Mouse (Mus musculus) mesoderm, embryonic 11.5 days (tissue): ENCODE measurements around the gene Gm12216.
"Not testable (repeated sequence)": the region's sequence is repeated elsewhere in the genome, so short reads cannot be mapped to it uniquely, and the experiment has no call there.

Source experiments
- DNase-seq: peaks from one replicate; pipeline ENCODE4 v3.0.0-alpha.2; 2012; ENCODE audit warnings: low read depth, low spot score

The Gm12216 gene

GRCm38 (mm10) chr11:53770125-53770791 is 88.8 kb downstream of the Gm12216 start:
- DNase-seq, result peak; percentile 66

DNA sequence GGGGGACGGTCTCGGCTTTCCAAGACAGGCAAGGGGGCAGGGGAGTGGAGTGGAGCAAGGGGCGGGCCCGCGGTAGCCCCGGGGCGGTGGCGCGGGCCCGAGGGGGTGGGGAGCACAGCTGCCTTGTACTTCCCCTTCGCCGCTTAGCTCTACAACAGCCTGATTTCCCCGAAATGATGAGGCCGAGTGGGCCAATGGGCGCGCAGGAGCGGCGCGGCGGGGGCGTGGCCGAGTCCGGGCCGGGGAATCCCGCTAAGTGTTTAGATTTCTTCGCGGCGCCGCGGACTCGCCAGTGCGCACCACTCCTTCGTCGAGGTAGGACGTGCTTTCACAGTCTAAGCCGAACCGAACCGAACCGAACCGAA is 89.3 kb downstream of the Gm12216 start, which contains the start of gene Irf1:
Gene Irf1 (plus strand): TSS at position 255 of the 365 bp plus-strand sequence.
- peak; percentile 89 for DNase-seq

DNA sequence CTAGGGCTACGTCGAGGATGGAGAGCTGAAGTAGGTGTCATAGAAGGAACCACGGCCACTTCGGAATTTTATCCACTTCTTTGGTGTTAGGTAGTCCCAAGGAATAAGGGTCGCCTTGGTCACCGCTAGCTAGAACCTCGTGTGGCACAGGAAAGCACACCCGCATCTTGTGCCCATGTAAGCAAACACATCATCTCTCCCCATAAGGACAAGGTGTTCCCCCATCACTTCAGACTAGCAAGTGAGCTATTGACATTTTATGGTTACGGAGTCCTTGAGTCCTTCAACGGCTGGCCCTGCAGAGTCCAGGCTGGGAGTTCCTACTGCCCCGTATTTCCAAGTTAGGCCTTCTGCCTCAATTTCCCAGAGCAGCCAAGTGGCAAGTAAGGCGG is 89.9 kb downstream of the Gm12216 start:
- DNase-seq, result no peak

GRCm38 (mm10) chr11:53768422-53769184 is 90.5 kb downstream of the Gm12216 start:
- DNase-seq, result no peak

DNA sequence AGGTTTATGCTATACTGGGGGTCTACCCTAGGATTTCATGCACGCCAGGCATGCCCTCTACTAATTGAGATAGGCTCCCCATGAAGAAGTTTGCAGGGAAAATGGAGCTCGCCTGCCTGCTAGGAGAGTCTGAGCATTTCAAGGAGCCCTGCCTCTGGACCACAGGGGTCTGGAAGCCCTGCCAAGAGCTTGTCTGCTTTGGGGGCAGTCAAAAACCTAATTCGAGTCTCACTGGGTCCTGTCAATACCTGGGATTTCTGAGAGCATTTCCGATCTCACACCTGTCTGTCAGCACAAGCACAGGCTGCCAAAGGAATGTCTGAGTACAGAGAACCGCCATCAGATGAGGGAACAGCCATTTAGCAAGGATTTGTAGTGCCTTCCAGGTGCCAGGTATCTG is 94.5 kb downstream of the Gm12216 start:
- DNase-seq, result no peak

DNA sequence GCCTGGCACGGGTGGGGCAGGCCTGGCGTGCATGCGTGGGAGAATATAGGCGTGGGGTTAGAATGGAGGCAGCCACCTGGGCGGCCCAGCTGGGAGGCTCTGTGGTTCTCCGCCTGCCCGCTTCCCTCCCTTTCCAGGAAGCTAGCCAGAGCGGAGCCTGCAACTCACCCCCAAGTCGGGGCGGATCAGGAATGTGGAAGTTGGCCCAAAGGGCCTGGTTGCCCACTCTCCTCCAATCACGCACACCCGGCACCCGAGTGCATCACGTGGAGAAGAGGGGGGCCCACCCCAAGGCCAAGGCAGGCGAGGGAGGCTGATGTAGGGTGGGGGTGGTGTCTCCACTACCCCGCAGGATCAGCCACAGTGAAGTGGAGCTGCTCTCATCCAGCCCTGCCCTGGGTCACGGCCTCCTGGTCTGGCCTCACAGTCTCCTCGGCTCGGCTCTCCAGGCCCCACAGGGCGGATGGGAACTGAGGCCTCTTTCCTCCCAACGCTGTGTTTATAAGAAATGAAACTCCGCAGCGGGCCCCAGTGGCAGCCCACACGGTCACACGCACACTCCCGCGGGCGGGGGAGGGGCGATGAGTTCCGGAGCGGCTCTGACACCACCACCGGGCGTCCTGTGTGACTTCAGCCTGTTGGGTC is 95.4 kb downstream of the Gm12216 start:
- DNase-seq, result peak; percentile 71

- DNase-seq, result no peak
Observed at GRCm38 (mm10) chr11:53762827-53763495, 96.1 kb downstream of the Gm12216 start.

DNA sequence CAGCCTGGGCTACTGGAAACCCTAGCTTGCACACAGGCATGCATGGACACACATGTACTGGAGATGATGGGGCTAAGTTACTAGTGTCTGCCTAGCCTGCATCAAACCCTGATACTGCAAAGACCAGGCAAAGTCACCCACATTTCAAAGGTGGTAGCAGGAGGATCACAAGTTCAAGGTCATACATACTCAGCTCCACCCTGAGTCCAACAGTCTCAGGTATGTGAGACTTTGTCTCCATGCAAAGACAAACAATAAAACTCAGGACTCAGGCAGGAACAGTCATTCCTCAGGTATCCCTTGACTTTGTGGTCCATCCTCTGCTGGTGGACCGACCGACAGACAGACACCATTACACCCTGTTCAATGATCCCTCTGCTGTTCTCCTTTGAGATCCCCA is 96.6 kb downstream of the Gm12216 start:
- no peak for DNase-seq

- no peak for DNase-seq
Observed at GRCm38 (mm10) chr11:53761822-53762221, 97.2 kb downstream of the Gm12216 start.

GRCm38 (mm10) chr11:53761284-53761683 is 97.8 kb downstream of the Gm12216 start:
- DNase-seq, result no peak

DNA sequence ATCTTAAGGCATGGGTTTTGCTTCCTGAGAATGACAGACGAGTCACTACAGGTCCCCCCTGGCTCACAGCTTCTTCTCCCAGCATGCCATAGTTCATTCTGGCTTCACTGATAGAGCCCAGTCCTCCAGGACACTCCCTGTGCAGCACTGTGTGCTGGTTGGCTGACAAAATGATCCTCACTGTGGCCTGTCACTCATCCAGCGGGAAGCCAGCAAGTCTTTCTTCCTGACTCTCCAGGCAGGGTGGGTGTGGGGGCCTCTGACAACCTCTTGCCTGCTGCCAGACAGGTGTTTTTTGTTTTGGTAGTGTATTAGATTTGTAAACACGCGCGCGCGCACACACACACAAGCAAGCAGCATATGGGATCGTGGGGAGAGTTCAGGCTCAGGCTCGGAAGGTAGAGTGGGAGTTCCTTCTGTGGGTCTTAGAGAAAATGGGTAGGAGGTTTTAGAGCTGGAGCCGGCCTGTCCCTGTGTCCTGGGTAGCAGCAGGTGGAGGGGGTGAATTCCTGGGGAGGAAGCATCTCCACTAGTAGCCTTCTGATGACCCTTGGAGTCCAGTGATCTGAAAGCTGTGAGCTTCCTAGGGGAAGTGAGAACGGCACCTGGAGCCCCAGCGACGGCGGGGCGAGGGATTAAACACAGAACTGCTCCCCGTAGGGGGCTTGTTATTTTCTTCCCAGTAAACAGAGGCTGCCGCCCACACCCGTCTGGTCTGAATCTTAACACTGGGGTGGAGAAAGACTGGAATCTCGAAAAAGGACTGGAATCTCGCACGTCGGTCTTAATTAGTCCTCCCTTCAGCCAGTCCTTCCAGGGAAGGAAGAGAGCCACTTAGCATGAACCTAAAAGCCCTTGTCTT is 99.3 kb downstream of the Gm12216 start:
- no peak for DNase-seq

DNA sequence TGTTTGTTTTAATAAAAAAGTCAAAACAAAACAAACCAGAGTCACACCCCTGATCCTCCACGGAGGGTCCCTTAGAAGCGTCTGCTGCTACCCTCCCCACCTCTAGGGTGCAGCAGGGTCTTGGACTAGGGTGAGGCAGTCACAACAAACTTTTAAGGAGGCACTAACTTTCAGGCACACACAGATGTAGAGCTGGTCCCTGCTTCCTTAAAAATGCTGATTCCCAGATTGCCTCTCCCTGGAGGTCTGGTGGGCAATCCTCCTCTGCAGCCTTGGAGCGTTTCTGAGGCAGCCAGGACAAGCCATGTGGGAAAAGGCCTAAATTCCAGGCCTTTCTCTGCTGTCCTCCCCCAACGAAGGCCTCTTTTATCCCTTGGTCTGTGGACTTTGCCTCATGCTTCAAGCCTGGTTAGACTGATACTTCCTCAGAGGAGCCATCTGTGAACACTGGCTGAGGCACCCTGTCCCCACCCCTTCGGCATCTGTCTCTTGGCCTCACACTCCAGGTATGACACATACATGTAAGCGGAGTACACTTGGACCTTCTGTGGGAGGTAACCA is 100.2 kb downstream of the Gm12216 start:
- DNase-seq, result no peak

DNA sequence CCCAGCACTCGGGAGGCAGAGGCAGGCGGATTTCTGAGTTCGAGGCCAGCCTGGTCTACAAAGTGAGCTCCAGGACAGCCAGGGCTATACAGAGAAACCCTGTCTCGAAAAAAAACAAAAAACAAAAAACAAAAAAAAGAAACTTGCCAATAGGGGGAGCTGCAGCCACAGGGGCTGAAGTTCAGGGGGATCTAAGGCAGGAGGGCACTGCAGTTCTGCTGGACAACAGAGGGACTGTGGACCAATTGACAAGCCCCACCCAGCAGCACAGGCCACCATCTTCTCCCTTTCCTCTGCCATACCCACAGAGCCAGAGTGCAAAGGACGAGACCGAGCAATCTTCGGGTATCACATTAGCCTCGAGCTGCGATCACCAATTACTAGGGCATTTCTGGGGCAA is 101.0 kb downstream of the Gm12216 start:
- DNase-seq, result not testable (repeated sequence)

DNA sequence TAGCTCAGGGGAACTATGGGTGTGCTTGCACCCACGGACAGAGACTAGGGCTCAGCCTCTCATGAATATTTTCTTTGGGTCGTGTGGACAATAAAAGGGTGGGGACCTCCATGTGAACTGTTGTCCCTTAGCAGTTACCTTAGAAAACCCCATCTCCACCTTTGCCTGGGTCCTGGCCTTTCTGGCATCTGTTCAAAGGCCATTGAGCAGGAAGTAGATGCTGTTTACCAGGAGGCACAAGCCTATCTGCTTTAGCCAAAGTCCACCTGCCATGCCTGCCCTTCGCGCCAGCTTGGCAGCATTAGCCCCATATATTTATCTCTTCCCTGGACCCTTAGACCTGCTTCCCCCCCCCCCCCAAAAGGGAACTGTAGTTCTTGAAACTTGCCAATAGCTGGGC is 101.4 kb downstream of the Gm12216 start:
- no peak for DNase-seq

DNA sequence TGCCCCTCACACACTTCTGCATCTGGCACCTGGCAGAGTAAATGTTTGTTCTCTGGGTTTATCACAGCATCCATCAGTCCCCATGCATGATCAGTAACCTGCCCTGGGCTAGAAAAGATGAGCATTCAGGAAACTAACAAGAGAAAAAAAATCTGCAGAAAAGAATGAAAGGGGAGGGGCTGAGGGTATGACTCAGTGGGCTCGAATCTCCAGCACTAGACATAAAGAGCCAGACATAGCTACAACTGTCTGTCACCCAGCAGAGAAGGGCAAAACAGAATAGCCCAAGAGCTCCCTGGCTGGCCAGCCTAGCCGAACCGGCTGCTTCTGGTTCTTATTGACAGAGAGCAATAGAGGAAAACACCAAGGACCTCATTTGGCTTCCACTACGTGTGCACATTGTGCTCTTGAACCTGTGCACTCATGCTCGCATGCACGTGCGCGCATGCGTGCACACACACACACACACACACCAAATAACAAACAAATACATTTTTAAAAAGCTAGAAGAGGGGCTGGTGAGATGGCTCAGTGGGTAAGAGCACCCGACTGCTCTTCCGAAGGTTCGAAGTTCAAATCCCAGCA is 104.0 kb downstream of the Gm12216 start:
- DNase-seq, result no peak

DNA sequence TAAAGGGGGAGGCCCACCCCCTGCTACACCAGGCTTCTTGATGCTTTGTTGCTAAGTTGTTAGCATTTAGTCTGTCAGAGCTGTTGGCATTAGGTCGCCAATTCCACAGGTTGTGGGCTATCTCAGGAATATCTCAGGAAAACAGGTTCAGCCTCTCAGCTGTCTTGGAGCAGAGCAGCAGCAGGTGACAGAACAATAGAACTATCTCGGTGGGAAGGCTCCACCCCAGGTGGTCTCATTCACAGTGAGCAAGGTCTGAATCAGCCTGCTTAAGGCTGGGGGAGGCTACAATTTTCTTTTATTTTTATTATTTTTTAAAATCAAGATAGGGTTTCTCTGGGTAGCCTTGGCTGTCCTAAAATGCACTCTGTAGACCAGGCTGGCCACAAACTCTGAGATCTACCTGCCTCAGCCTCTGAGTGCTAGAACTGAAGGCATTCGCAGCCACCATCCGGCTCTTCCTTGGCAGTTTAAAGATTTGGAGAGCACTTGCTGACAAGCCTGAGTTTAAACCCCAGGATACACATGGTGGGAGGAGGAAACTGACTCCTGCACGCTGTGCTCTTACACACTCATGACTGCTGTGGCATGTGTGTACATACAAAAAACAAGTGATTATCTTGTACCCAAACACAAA is 109.2 kb downstream of the Gm12216 start:
- DNase-seq, result no peak

- DNase-seq, result no peak
Observed at GRCm38 (mm10) chr11:53749306-53749705, 109.8 kb downstream of the Gm12216 start.

DNA sequence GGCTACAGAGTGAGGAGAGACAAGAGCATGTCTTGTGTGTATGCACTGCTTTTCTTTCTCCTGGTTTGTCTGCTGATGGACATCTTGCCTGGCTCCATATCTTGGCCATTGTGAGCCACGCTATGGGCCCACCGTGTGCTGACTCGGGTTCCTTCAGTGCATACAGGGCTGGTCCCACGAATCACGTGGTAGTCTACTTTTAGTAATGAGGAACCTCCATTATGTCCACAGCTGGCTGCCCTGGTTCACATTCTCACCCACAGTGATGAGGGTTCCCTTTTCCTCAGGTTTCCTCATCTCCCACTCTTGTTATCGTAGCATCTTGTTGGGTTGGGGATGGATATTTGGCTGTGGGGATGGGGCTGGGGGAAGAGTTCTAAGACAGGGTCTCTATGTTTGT is 110.4 kb downstream of the Gm12216 start:
- no peak for DNase-seq

GRCm38 (mm10) chr11:53747985-53748384 is 111.1 kb downstream of the Gm12216 start:
- DNase-seq, result no peak

GRCm38 (mm10) chr11:53745260-53745659 is 113.8 kb downstream of the Gm12216 start:
- DNase-seq, result no peak
